Mouse (Mus musculus): ENCODE measurements around the gene Bora.
"Not testable (repeated sequence)": the region's sequence is repeated elsewhere in the genome, so short reads cannot be mapped to it uniquely, and the experiment has no call there.

Gene Bora

DNA sequence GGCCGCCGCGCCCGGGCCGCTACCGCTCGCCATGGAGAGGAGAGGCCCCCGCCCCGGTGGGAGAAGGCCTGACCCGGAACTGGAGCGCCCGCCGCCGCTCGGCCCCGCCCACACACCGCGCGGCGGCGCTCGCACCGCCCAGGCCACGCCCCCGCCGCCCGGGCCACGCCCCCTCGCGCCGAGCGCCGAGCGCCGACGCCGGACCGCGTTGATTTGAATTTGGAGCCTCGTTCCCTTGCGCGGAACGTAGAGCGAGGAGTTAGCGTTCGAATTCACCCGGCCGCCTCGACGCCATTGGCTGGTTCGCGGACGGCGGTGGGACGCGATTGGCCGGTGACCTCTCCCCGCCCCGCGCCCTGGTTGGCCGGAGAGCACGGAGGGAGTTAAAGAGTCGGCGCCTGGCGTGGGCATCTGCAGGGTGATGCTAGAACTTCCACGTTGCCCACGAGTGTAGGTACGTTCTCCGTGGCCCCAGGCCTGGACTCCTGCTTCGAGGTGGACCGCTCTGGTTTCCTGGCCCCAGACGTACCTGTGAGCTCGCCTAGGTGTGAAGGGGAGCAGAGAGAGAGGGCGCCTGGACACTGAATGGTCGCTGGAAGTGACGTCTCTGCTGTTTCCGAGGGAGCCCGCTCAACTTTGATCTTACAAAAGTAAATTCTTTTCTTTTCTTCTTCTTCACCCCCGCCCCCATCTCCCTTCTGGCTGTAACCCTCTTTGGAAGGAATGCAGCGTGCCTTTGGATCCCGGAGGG is at the start of gene Bora, which contains the start of gene Mzt1:
TSS of gene Bora (plus strand) at position 192 of the 751 bp plus-strand sequence.
TSS of gene Mzt1 (minus strand) at position 104 of the 751 bp plus-strand sequence.
- peak; percentile 96 for DNase-seq

DNA sequence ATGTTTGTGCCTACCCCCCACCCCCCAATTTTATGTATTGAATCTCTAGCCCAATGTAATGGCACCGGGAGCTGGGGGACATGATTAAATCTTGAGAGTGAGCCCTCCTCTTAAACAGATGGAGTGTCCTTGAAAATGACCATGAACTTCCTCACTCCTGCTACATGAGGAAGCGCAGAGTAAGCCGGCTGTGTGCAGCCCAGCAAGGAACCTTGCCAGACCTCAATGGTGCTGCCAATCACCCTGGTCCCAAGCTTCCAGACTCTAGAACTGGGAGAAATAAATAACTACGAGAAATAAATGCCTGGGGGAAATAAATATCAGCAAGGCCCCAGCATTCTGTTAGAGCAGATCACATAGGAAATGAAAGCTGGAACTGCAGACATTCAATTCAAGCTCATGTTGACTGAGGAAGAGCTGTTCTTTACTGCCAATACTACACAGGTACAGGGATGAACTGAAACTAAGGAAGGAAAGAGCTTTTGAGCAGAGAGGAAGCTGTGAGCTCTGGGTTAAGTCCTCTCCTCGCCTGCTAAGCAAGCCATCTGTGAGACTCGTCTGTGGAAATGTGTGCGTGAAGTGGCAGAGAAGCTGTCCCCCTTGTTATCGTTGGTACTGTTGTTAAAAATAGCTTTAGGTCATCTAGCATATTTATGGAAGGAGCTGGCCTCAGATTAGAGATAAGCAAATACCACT is 35.6 kb upstream of the Bora start:
- no peak for DNase-seq

DNA sequence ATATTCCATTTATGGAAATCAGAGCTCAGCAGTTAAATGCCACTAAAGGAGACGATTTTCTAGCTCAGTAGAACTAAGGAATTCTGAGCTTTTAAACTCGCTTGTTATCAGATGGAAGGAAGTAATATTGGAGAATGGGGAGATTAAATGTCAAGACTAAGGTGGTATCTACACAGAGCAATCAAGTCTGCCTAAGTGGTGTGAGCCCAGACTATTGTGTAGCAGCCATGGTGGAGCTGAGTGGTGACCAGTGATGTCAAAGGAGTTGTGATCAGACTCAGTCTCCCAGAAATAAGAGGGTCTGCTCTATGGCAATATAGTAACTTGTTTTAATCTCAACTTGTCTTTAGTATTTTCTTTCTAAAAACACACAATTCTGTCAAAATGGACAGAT is 35.1 kb upstream of the Bora start:
- no peak for DNase-seq

DNA sequence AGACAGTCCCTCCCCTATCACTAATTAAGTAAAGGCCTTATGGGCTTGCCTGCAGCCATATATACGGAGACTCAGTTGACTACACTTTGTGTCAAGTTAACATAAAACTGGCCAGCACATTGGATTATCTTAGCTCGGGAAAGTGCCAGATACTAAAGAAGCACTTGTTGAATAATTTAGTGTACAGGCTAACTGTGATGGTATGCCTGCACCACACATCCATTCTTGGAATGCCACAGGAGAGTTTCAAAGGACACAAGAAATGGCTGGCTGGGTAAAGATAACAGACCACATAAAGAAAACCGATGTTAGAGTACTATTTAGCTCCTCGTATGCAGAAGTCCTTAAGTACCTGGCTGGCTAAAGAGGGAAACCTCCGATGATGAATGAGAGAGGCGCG is 27.3 kb upstream of the Bora start:
- no peak for DNase-seq

DNA sequence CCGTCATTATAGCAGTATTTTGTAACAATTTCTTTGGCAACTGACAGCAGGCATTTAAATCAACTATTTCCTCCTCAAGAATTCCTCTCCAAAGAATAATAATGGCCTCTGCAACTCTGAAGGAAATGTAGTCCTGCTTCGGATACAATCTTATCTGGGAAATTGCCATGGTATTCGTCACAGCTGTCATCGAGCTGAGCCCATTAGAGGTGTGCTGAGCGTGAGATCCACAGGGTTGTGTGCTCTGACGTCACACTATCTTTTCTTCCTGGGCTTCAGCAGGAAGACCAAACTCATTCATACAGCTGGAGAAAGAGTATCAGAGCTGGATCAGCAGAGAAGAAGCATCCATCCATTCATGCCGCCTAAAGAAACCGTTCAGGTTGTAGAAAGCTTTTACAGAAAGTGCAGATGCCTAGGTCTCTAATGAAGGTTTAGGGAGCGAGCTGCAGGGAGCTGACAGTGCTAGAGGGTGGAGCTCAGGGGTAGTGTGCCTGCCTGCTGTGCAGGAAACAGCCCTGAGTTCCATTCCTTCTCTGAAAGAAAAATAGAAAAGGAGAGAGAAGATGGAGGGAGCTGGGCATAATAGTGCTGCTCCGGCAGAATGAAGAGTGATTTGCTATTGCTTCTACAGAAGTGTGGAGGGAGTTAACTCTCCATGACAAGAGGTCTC is 26.8 kb upstream of the Bora start:
- DNase-seq: no peak

DNA sequence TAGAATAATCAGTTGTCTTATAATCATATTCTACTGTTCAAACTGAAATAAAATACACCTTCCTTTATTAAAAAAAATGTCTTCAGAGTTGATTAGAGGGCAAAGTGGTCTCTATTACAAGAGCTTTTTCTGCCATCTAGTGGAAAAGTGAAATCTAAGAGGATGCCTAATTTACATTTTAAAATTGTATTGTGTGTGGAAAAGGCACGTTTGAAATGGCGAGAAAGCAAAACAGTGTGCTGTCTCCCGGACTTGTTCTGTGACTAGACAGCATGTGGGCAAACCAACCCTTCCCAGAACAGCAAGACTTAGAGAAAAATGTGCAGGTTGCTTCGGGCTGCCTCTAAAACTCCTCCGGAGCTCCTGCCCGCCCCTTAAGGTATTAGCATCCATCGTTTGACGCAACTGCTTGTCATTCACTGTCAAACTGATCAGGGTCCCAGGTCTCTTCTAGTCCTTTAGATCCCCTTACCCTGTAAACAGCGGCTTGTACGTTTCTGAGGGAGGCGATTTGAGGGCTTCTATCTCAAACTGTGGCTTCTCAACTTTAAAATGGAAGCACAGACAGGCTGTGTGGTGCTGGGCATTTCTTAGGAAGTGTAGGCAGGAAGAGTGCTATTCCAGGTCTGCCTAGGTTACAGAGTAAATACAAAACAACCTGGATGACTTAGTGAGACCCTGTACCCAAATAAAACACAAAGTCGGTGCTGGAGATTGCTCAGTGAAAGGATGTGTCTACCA is 23.5 kb upstream of the Bora start:
- DNase-seq: no peak

DNA sequence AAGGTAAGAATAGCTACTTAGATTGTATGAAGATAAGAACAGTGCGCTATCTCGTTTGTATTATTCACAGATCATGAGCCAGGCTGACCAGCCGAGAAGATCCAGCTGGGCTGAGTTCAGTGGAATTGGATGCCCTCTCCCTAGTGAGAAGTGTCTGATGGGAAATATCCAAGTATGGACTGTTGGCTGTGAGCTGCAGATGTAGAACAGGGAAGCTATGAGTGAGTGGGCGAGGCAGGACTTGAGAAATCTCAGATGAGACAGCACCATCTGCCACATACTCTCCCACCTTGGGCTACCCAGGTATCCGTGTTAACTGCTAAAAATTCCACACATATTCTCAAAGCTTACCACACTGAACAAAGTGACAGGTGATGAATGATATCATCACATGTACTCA is 16.0 kb upstream of the Bora start:
- DNase-seq: no peak

DNA sequence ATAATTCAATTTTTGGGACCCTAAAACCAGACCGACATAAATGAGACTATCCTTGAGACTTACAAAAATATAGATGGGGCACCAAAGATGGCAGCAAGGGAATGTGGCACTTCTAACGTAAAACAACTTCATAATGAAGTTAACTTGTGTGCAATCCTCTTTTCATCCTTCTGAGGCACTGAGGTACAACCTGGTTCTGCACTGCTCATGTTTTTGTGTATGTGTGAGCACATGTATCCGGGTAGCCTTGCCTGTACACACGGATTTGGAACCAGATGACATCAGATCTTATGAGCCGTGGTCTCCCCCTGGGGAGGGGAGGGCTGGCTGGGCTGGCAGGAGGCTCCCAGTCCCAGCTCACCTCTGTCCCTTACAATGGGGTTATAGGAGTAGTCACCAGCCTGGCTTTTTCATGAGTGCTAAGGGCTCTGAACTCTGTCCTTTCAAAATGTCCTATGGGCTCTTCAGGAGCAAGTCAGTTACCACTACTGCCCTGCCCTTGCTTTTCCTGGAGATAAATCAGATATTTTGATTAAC is 14.6 kb upstream of the Bora start:
- DNase-seq: no peak

DNA sequence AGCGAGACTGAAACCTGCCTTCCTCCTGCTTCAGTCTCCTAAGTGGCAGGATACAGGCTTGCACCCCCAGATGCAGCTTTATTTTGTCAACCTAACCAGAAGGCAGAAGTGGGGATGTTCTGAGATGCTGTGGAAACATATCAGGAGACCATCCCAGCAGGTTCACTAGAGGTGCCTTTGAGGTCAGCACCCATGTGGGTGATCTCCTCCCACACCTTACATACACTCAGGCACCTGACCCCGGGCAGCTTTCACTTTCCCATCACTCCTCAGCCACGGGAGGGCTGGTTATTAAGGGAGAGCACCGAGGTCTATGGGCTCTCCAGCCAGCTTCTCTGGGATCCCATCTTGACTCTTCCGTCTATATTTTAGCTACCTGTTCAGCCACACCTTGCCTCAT is 13.4 kb upstream of the Bora start:
- no peak for DNase-seq

DNA sequence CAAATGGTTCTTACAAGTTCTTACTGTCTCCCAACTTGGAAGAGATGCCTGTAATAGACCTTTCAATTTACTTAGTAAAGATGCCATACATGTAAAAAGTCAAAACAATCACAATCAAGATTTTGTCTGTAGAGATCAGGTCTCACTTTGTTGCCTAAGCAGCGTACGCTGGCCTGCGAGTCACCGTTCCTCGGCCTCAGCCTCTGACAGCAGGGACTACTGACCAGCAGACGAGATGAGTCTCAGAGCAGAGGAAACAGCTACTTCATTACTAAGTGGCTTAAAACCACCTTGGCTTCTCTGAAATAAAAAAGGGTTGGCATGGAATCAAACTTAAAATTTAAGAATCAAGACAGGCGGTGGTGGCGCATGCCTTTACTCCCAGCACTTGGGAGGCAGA is 11.2 kb upstream of the Bora start:
- DNase-seq: not testable (repeated sequence)

DNA sequence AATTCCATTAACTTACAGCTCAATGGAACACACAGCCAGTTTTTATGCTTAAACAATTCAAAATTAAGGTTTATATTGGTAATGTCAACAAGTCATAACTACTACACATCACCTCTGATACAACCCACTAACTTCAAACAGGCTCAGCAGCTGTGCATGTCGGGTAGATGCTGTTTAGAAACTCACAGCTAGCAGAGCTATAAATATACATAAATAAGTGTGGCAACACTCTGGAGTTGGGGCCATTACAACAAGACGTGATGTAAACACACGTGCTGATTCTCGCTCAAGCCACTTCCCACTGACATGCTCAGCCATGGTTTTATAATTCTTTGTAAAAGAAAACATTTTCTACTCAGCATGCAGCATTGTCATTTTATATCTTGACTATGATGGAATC is 10.0 kb upstream of the Bora start:
- DNase-seq: no peak

DNA sequence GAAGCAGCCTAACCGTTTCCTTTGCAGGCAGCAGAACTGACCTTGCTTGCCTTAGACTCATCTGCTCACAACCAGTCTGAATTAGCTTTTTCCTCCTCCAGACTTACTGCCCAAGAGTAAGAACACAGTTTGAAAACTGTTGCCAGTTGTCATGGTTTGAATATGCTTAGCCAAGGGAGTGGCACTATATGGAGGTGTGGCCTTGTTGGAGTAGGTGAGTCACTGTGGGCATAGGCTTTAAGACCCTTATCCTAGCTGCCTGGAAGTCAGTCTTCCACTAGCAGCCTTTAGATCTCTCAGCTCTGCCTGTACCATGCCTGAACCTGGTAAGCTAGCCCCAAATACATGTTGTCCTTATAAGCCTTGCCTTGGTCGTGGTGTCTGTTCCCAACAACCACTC is 8.3 kb upstream of the Bora start:
- no peak for DNase-seq

DNA sequence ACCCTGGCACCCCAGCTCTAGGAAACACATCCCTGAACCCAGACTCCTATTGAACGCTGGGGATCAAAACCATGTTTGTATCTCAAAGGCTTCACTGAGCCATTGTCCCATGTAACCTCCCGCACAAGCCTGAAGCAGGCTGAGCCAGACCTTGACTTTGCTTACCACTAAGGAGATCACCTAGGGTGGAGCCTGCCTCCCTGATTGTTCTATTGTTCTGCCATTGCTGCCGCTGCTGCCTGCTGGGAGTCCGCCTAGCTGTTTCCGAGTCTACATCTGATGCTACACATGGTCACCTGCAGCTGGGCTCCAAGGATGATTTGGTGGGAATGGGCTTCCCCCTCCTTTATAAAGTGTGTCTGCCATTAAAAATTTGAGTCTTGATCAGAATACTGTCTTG is 6.7 kb upstream of the Bora start:
- not testable (repeated sequence) for DNase-seq

DNA sequence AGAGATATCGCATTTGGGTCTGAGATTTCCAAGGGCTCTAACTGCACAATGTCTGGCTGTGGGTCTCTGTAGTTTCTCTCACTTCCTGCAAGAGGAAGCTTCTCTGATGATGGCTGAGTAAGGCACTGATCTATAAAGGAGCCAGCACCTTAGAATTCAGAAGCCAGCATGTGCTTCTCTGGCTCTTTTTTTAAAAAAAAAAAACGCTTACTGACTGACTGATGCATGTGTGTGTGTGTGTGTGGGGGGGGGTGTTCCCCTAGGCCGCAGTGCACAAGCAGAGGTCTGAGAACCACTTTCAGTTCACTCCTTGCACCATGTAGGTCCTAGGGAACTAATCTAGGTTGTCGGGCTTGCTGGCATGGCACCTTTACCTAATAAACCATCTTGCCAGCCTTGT is 4.6 kb upstream of the Bora start:
- DNase-seq: no peak

DNA sequence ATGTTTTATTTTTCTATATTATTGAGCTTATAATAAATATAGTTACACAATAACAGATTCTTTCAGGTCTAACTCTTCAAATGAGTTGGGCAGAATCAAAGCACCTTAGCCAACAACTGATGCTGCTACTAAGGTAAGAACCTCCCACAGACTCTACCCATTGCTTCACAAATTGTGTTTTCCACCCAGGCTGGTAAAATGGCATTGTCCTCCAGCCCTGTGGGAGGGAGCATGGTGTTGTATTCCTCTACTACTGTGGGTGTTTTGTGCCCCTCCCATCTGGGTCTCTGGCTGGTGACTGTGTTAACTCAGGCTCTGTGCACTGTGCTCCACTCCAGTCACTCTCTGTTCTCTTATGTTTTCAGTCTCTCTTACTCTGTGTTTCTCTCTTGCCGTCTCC is 2.5 kb upstream of the Bora start:
- no peak for DNase-seq

DNA sequence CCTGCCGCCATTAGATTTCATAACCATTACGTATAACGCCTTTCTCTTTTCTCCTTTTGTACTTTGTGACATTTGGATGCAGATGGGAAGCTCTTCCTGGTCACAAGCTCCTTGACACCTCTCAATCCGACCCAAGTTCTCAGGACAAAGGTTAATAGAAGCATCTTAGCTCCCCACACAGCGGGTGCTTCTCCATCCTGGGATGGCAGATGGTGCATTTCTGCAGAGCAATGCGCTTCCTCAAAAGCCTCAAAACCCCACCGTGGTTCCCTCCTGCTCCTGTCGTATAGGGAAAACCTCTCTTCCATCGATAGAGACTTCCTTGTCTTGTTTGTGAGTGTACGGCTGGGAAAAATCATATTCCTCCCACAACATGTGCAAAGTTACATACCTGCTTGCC is 1.9 kb upstream of the Bora start:
- DNase-seq: no peak

DNA sequence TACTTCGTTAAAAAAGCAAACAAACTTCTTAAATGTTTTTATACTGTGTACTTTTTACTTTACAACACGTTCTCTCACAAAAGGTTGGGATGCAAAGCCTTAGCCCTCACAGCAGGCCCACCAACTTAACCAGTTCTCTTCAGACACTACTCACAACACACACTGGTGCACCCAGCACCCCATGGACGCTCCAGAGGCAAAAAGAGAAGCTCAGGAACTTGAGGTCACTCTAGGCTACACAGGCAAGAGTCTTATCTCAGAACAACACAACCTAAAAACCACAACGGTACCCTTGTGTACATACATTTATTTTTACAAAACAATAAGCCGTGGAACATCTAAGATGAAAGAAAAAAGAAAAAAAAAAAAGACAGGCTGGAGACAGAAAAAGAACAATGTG is 1.3 kb upstream of the Bora start:
- peak; percentile 35 for DNase-seq

DNA sequence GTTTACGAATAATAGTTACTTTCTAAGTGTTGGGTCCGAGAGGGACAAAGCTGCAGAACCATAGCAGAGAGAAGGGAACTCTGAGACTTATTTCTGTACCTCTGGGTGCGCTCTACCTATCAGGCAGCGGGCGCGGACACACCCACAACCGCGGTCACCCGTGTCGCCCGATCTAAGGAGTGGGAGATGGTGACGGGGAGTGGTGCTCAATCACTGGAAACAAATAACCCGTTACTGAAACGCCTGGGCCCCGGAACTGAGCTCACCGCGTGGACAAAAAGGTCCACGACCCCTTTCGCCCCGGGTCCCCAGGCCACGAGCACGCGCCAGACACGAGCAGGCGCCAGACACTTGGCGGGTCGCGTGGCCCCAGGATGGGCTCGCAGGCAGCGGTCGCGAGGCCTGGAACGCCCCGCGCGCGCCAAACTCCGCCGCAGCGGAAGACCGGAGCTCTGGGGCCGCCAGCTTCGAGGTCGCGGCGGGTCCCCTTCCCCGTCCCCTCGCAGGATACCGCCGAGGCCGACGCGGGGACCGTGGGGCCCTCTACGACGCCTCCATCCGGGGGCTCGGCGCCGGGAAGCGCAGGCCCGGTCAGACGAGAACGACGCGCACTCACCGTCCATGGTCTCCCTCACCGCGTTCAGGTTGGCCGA is 518 bp upstream of the Bora start:
- peak; percentile 75 for DNase-seq

DNA sequence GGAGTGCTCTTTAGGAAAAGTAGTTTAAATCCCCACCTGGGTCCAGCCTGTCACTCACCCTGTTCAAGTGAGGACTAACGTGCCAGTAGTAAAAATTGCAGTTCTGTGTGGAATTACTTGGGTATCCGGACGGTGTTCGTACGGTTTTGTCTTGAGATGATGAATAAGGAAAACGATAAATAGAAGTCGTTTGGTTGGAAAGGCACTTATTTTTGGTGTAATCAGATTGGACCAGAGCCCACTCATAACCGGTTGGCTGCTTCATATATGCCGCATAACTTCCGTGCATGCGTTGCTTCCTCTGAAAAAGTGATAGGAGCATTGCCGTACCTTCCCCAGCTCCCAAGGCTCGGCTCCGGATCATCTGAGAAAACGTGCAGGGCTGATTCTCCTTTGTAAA is 760 bp downstream of the Bora start:
- peak; percentile 50 for DNase-seq

DNA sequence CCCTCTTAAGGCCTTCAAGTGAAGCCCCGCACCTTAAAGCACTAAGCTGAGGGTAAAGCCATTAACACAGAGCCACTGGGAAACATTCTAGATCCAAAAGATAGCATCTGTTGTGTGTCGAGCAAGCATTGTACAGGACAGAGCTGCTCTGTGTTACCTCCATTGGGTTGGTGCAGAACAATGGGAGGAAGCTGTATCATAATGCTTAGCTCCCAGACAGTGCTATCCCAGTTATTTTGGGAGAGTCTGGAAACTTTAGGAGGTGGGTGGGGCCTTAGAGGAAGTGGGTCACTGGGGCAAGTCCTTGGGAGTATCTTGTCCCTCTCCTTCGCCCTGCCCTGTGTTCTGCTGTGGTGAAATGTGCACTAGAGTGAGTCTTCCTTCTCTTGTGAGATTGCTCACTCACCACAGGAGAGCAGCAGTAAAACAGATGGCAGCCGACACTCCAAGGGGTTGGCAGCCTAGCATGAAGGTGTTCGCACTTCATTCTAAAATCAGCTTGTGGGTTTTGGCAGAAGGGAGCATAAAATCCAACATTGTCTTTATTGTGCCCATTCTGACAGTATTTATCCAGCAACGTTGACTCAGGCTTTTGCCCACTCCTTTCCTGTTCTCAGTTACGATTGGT is 13.1 kb downstream of the Bora start:
- DNase-seq: no peak

DNA sequence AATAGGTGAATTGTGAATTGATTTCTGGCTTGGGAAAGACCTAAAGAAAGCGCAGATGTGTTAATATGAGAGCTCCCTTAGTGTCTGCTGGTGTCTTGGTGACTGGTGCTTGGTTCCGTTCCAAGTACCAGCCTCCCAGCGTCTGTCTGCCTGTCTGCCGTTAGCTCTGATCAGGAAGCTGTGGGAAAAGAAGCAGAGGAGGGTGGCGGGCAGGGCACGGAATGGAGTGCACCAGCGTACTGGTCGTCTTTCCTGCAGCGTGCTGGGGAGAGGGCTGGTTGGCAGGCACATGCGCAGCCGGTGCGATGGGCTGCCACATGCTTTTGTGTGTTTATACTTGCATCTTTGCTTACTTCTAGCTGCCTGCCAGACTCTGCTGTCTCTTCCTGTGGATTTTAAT is 14.6 kb downstream of the Bora start:
- no peak for DNase-seq

DNA sequence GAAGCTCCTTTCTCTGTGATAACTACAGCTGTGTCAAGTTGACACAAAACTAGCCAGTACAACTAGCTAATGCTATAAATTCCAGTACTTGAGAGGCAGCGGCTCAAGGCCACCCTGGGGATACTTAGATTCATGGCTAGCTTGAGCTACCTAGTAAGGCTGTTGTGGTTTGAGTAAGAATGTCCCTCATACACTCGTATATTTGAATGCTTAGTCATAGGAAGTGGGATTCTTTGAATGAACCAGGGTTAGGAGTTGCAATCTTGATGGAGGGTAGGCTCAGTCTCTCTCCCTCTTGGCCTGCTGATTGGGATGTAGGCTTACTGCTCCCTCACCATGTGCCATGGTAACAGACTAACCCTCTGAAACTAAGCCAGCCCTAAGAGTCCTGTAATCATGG is 17.1 kb downstream of the Bora start:
- DNase-seq: no peak
